Comparison of ENCODE assay signal across 8 mouse cellular contexts in genomic region chr6:89359771-89360708, GRCm38 (mm10). TPM values are rescaled to one million over a fixed set of nuclear protein-coding genes. Genes with fewer than 3 reads are reported as not detected.
DNase-seq lines count a peak whose midpoint lies in the region; ATAC-seq and TF ChIP-seq lines count a peak whose summit lies in the region.

No protein-coding gene starts in this region.

- peak overlapping the region; percentile 82 for H3K4me3 ChIP-seq in gastrocnemius, adult 2 months
- H3K4me3 ChIP-seq in G1E (ENCODE audit: low read depth, low read length) = peak overlapping the region; percentile 81; the same call in 1 of the 2 replicates
- peak overlapping the region; percentile 99 for H3K4me3 ChIP-seq in forebrain, embryonic 10.5 days
- H3K4me3 ChIP-seq in intestine, postnatal 0 days (ENCODE audit: low read depth, low read length) = no peak overlapping the region
- H3K4me3 ChIP-seq in stomach, embryonic 14.5 days (ENCODE audit: low read depth, low read length) = peak overlapping the region; percentile 94; the same call in 1 of the 2 replicates

- DNase-seq in gastrocnemius, adult 2 months = peak; percentile 75
- DNase-seq in gastrocnemius, postnatal 36 days = no peak
- no peak for DNase-seq in G1E (ENCODE audit: low spot score)
- DNase-seq in forebrain, embryonic 10.5 days (ENCODE audit: extremely low spot score, low spot score) = no peak
- no peak for DNase-seq in thymus, postnatal 25 days
- DNase-seq in thymus, postnatal 4 days = no peak

- H3K27ac ChIP-seq in gastrocnemius, adult 2 months = peak overlapping the region; percentile 50
- peak overlapping the region; percentile 97 for H3K27ac ChIP-seq in forebrain, embryonic 10.5 days
- no peak overlapping the region for H3K27ac ChIP-seq in intestine, postnatal 0 days (ENCODE audit: low read depth, low read length)
- H3K27ac ChIP-seq in stomach, embryonic 14.5 days (ENCODE audit: low read length) = peak overlapping the region; percentile 12; the same call in 1 of the 2 replicates

- no peak for ATAC-seq in G1E (ENCODE audit: extremely low read depth, insufficient number of reproducible peaks, low FRiP score, poor library complexity, severe bottlenecking)
- ATAC-seq in intestine, postnatal 0 days = no peak
- no peak for ATAC-seq in stomach, embryonic 14.5 days (ENCODE audit: insufficient number of reproducible peaks, insufficient read depth, low FRiP score, low read depth)

- H3K9me3 ChIP-seq in G1E (replicated peaks) = no peaks in the 10 kb centered on the region
- no peaks in the 10 kb centered on the region for H3K9me3 ChIP-seq in forebrain, embryonic 10.5 days
- H3K9me3 ChIP-seq in intestine, postnatal 0 days (ENCODE audit: control insufficient read depth) = no peaks in the 10 kb centered on the region
- no peaks in the 10 kb centered on the region for H3K9me3 ChIP-seq in stomach, embryonic 14.5 days (ENCODE audit: control insufficient read depth, low read depth, low read length)

- 61% methylated on average over 20 of the region's 20 CpGs for WGBS in forebrain, embryonic 10.5 days
- 59% methylated on average over 20 of the region's 20 CpGs for WGBS in intestine, postnatal 0 days
- 53% methylated on average over 20 of the region's 20 CpGs for WGBS in stomach, embryonic 14.5 days

- peaks cover 63% of the 10 kb centered on the region for H3K4me1 ChIP-seq in G1E (ENCODE audit: insufficient read depth, low read depth, low read length)
- peaks cover 67% of the 10 kb centered on the region for H3K4me1 ChIP-seq in forebrain, embryonic 10.5 days
- H3K4me1 ChIP-seq in intestine, postnatal 0 days (replicated peaks; ENCODE audit: control insufficient read depth, insufficient read depth, low read length) = peaks cover 11% of the 10 kb centered on the region; the same call in 1 of the 2 replicates
- peaks cover 30% of the 10 kb centered on the region for H3K4me1 ChIP-seq in stomach, embryonic 14.5 days (ENCODE audit: control insufficient read depth, insufficient read depth, low read length)

- peaks cover 18% of the 10 kb centered on the region for H3K27me3 ChIP-seq in G1E (ENCODE audit: insufficient read depth, low read length)
- peaks cover 23% of the 10 kb centered on the region for H3K27me3 ChIP-seq in forebrain, embryonic 10.5 days (ENCODE audit: poor library complexity, severe bottlenecking)
- no peaks in the 10 kb centered on the region; the same call in 1 of the 2 replicates for H3K27me3 ChIP-seq in intestine, postnatal 0 days (replicated peaks; ENCODE audit: control insufficient read depth, insufficient read depth, low read length)
- no peaks in the 10 kb centered on the region for H3K27me3 ChIP-seq in stomach, embryonic 14.5 days (ENCODE audit: control insufficient read depth, insufficient read depth, low read length)

- intact Hi-C loops in gastrocnemius, adult 2 months (cut with DNase I) = loop anchor here (5.0 kb wide), 2 partner anchors 272 to 423 kb away; no protein-coding TSS in a partner anchor
- intact Hi-C loops in gastrocnemius, postnatal 36 days (cut with DNase I) = loop anchor here (5.0 kb wide), 4 partner anchors 33 to 428 kb away; no protein-coding TSS in a partner anchor

- peak overlapping the region; percentile 98 for H3K4me2 ChIP-seq in intestine, postnatal 0 days (replicated peaks; ENCODE audit: low read depth)
- H3K4me2 ChIP-seq in stomach, embryonic 14.5 days (replicated peaks; ENCODE audit: low read depth, low read length) = peak overlapping the region; percentile 95

- no peak for TF ChIP-seq CTCF in gastrocnemius, adult 2 months (IDR thresholded peaks at IDR 0.05)
- no peak for TF ChIP-seq CTCF in G1E (IDR thresholded peaks at IDR 0.05; ENCODE audit: low read depth, low read length)
- TF ChIP-seq CTCF in intestine, postnatal 0 days (IDR thresholded peaks at IDR 0.05; ENCODE audit: low read depth) = no peak

- no peak overlapping the region for H3K9ac ChIP-seq in intestine, postnatal 0 days (ENCODE audit: low read depth, low read length)
- H3K9ac ChIP-seq in stomach, embryonic 14.5 days (replicated peaks; ENCODE audit: low read depth, low read length) = 0 out of 2 replicates have a peak overlapping the region, but pooled peaks have one; percentile 0

- peaks cover 48% of the 10 kb centered on the region for H3K36me3 ChIP-seq in G1E (replicated peaks)
- H3K36me3 ChIP-seq in forebrain, embryonic 10.5 days (replicated peaks) = peaks cover 27% of the 10 kb centered on the region
- peaks cover 12% of the 10 kb centered on the region for H3K36me3 ChIP-seq in intestine, postnatal 0 days (ENCODE audit: control insufficient read depth, insufficient read depth)
- peaks cover 13% of the 10 kb centered on the region for H3K36me3 ChIP-seq in stomach, embryonic 14.5 days (ENCODE audit: control insufficient read depth, insufficient read depth, low read length)

RNA-seq across cellular contexts. Expression of gene Plxna1, which starts 2.4 kb away (rescaled TPM):
- total RNA-seq in gastrocnemius, adult 2 months (2021) = 10 to 100 TPM; 10.9 to 13.0 TPM
- 10 to 100 TPM; 11.1 to 18.1 TPM for total RNA-seq in gastrocnemius, postnatal 36 days (2021)
- total RNA-seq in G1E (2014; fragmentation: Nextera tagmentation) (11.1 and 12.1 TPM in 2 replicates), G1E (2017) (5.9 and 7.8 TPM in 2 replicates)
- 13.4 and 17.0 TPM in 2 replicates for polyA plus RNA-seq in G1E (2012)
- polyA plus RNA-seq in forebrain, embryonic 10.5 days (2016; fragmentation: Nextera tagmentation; extraction: Ambion mirVana) = 22.4 and 26.6 TPM in 2 replicates
- polyA plus RNA-seq in intestine, postnatal 0 days (2015; fragmentation: Nextera tagmentation; extraction: Ambion mirVana) = 8.7 and 9.2 TPM in 2 replicates
- polyA plus RNA-seq in stomach, embryonic 14.5 days (2014; fragmentation: Nextera tagmentation; extraction: Ambion mirVana) = 17.3 and 23.5 TPM in 2 replicates
